Mouse (Mus musculus) urinary bladder, postnatal 0 days (tissue): ENCODE measurements around the gene Popdc2. TPM values are rescaled to one million over a fixed set of nuclear protein-coding genes. Genes with fewer than 3 reads are reported as not detected.

Experiments used
- polyA plus RNA-seq: library from polyadenylated mRNA; unstranded; fragments of >200 nt; fragmentation: Nextera tagmentation; extraction: Ambion mirVana; gene quantifications from 2 replicates; pipeline ENCODE4 v1.2.1, GENCODE M21; 2015

Gene Popdc2
- polyA plus RNA-seq, result 485 and 550 TPM in 2 replicates

DNA sequence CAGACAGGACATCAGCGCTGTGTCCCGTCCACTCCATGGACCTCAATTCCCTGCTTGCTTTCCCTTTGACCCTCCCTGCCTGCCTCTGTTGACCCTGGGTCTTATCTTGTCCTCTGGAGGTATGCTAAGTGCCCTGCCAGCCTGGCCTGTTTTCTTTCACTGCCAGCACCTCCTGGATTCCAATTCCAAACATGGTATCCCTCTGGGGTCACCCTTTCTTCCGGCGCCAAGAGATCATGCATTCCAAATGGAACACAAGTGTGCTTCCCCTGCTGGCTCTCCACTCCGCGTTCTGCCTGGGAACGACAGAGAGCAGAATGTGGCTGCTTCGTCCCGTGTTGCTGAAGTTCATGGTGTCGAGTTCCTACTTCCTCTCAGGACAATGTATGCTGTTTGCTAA is at the start of gene Popdc2:
Popdc2 (plus strand) TSS at position 277 of the 400 bp plus-strand sequence.

GRCm38 (mm10) chr16:38341396-38342324 is 20.3 kb upstream of the Popdc2 start, which contains the start of gene Maats1:
Gene Maats1 (minus strand): TSS chr16:38342143.

DNA sequence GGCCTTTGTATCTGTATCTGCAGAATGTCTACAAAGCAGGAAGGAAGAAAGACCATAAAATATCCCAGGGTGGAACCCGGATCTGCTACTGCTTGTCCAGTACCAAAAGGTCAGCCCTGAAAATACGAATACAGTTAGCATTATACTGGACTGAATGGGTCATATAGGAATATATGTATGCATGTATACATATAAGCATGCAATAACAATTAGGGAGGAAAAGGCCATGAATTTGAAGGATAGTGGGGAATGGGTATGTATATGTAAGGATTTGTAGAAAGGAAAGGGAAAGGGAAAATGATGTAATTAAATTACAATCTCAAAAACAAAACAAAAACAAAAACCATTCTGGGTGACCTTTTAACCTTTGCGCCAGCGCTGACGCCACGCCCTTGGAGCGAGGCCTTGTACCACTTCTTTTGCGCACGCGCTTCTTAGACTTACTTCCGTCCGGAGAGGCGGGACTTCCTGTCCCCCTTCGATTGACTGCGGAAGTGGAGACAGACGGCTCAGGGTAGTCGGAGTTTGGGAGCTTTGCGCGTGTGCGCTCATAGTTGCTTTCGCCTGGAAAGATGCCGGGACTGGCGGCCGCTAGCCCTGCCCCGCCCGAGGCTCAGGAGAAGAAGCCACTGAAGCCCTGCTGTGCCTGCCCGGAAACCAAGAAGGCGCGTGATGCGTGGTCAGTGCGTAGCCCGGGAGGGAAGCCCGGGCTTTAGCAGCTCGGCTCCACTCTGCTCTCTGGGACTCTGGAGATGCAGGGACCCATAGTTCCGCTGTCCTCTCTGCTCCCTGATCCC is 15.3 kb upstream of the Popdc2 start, which contains the start of the genes Cox17 and Gm21987:
Cox17 (plus strand) TSS at position 463 of the 797 bp plus-strand sequence.
Gm21987 (plus strand) TSS at position 512 of the 797 bp plus-strand sequence.

Other genes starting within 250 kb of the Popdc2 start
- not detected in 2 replicates for gene Nr1i2, start 67.4 kb upstream of the Popdc2 start, polyA plus RNA-seq
- not detected in 2 replicates for gene Maats1, start 20.1 kb upstream of the Popdc2 start, polyA plus RNA-seq
- gene Cox17, start 15.2 kb upstream of the Popdc2 start, polyA plus RNA-seq, result 218 and 233 TPM in 2 replicates
- 2.8 and 4.1 TPM in 2 replicates for gene Gm21987, start 15.2 kb upstream of the Popdc2 start, polyA plus RNA-seq
- gene Pla1a, start 70.9 kb downstream of the Popdc2 start, polyA plus RNA-seq, result 7.0 and 7.5 TPM in 2 replicates
- gene Adprh, start 90.5 kb downstream of the Popdc2 start, polyA plus RNA-seq, result 85.6 and 86.3 TPM in 2 replicates
- 0.46 and 0.67 TPM in 2 replicates for gene Cd80, start 93.4 kb downstream of the Popdc2 start, polyA plus RNA-seq
- 21.2 and 22.7 TPM in 2 replicates for gene Timmdc1, start 160.5 kb downstream of the Popdc2 start, polyA plus RNA-seq
- gene Poglut1, start 188.0 kb downstream of the Popdc2 start, polyA plus RNA-seq, result 21.2 and 24.0 TPM in 2 replicates
- gene Tmem39a, start 196.5 kb downstream of the Popdc2 start, polyA plus RNA-seq, result 46.5 and 51.7 TPM in 2 replicates